Mouse (Mus musculus) stomach, embryonic 15.5 days (tissue): Measurements from ENCODE around the gene C1qtnf2. TPM values are rescaled to one million over a fixed set of nuclear protein-coding genes. Genes with fewer than 3 reads are reported as not detected.

Experiments
- ATAC-seq: fragments of 200-750 bp; cut with Nextera tagmentation; 2 replicates; pipeline ENCODE4 v1.8.0; 2017; ENCODE audit warnings: low read depth, moderate number of reproducible peaks, moderate TSS enrichment; ENCODE audit not compliant: insufficient read depth, low FRiP score
- H3K27ac ChIP-seq: fragments of 300-500 bp; sonication (generic); 2 replicates; pipeline ENCODE4 v1.5.1; 2015; ENCODE audit warnings: mild to moderate bottlenecking, inconsistent platforms
- H3K27me3 ChIP-seq: fragments of 300-500 bp; sonication (generic); replicated peaks from 2 replicates; pipeline ENCODE4 v1.6.1; 2015; ENCODE audit warnings: inconsistent platforms
- H3K36me3 ChIP-seq: fragments of 300-500 bp; sonication (generic); 2 replicates; pipeline ENCODE4 v1.6.1; 2015; ENCODE audit warnings: inconsistent platforms
- H3K4me1 ChIP-seq: fragments of 300-500 bp; sonication (generic); 2 replicates; pipeline ENCODE4 v1.6.1; 2015; ENCODE audit warnings: inconsistent platforms
- H3K4me2 ChIP-seq: fragments of 300-500 bp; sonication (generic); 2 replicates; pipeline ENCODE4 v1.6.1; 2015; ENCODE audit warnings: mild to moderate bottlenecking, inconsistent platforms
- H3K4me3 ChIP-seq: fragments of 300-500 bp; sonication (generic); replicated peaks from 2 replicates; pipeline ENCODE4 v1.5.1; 2015; ENCODE audit warnings: inconsistent platforms
- H3K9ac ChIP-seq: fragments of 300-500 bp; sonication (generic); 2 replicates; pipeline ENCODE4 v1.6.1; 2015; ENCODE audit warnings: inconsistent platforms
- H3K9me3 ChIP-seq: fragments of 300-500 bp; sonication (generic); 2 replicates; pipeline ENCODE4 v1.6.1; 2016; ENCODE audit warnings: inconsistent platforms
- WGBS: fragments of 180-500 bp; shearing (Covaris S2); methylation state at CpG from one replicate; pipeline ENCODE4 v1.1.7; 2015; 5-methylcytosine and 5-hydroxymethylcytosine counted together
- polyA plus RNA-seq: library from polyadenylated mRNA; unstranded; fragments of >200 nt; fragmentation: Nextera tagmentation; extraction: Ambion mirVana; gene quantifications from 2 replicates; pipeline ENCODE4 v1.2.1, GENCODE M21; 2015

The C1qtnf2 gene
- 10.1 and 10.4 TPM in 2 replicates for polyA plus RNA-seq

DNA sequence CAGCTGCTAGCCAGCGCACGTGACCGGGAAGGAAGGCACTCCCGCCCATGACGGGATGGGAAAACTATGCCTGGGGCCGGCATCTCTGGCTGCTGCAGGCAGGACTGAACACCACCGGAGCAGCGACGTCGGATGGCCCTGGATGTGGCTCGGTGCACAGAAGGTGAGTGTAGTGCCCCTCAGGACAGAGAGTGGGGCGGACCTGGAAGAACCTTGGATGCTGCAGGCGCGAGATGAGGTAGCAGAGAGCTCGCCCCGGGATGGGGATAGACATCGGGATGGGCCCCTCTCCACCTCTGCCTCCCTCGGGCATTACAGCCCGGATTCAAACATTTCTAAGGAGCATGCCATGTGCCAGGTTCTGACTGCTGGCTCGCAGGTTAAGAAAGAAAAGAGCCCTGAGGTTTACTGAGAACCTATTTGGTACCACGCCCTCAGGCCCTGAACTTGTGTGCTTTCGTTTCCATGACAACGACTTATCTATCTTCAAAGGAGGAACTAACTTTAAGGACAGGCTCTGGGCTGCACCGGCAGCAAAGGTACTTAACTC lies at the start of gene C1qtnf2:
Gene C1qtnf2, plus strand, starts transcription at position 52 of the 550 bp plus-strand sequence.
- no peaks in the 10 kb centered on the region for H3K27me3 ChIP-seq
- peak within 1 kb of the TSS; percentile 40 for H3K4me3 ChIP-seq
- H3K36me3 ChIP-seq = no peaks in the 10 kb centered on the region
- H3K4me1 ChIP-seq = peaks cover 3% of the 10 kb centered on the region; the same call in 1 of the 2 replicates
- H3K27ac ChIP-seq = no peak within 1 kb of the TSS
- peak within 1 kb of the TSS; percentile 81 for H3K4me2 ChIP-seq
- H3K9ac ChIP-seq = no peak within 1 kb of the TSS
- H3K9me3 ChIP-seq = no peaks in the 10 kb centered on the region
- 4% methylated on average over 24 of the region's 24 CpGs for WGBS
- peak; percentile 77 for ATAC-seq

DNA sequence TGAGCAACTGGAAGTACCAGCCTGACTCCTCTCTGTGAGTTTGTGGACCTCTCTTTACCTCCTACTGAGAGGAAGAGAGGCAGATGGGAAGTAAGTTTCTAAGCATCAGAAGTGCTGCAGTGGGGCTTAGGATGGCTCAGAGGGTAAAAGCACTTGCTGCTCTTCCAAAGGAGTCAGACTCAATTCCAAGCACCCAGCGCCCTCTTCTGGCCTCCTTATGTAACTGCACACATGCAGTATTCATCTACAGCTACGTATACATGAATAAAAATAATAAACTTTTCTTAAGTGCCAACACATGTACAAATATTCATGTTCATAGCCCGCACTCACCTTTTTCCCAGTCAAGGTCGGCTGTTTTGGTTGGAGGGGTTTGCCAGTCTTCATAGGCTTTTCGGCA lies 49.7 kb upstream of the C1qtnf2 start:
- Histone ChIP-seq H3K4me2 (no peak overlapping the region), H3K9me3 (no peaks in the 10 kb centered on the region), H3K36me3 (no peaks in the 10 kb centered on the region), H3K27me3 (no peaks in the 10 kb centered on the region), H3K4me3 (no peak overlapping the region), H3K27ac (no peak overlapping the region), H3K4me1 (no peaks in the 10 kb centered on the region; the same call in 1 of the 2 replicates), H3K9ac (no peak overlapping the region)
- no peak for ATAC-seq
- WGBS = 79% methylated on average over 5 of the region's 5 CpGs

DNA sequence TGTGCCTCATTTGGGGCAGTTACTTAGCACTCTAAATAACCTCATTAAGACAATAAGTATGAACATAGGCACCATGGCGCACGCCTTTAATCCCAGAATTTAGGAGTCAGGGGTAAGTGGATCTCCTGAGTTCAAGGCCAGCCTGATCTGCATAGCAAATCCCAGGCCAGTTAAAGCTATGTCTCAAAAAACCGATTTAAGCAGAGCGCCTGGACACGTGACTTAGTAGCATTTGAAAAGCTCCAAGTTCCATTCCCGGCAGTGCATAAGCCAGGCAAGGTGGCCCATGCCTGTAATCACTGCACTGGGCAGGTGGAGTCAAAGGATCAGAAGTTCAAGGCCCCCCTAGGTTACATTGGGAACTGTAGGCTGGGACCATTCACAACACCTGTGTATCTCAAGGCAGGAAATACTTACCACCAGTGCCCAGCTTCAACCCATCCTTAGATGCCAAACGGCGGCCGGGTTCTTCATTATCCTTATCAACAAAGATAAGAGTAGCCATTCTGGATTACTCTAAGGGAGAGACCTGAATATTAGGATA lies 48.8 kb upstream of the C1qtnf2 start:
- H3K9ac ChIP-seq = no peak overlapping the region; the same call in 1 of the 2 replicates
- WGBS = 79% methylated on average over 9 of the region's 9 CpGs
- ATAC-seq = 0 out of 2 replicates have a peak, but pooled peaks have one; percentile 9

DNA sequence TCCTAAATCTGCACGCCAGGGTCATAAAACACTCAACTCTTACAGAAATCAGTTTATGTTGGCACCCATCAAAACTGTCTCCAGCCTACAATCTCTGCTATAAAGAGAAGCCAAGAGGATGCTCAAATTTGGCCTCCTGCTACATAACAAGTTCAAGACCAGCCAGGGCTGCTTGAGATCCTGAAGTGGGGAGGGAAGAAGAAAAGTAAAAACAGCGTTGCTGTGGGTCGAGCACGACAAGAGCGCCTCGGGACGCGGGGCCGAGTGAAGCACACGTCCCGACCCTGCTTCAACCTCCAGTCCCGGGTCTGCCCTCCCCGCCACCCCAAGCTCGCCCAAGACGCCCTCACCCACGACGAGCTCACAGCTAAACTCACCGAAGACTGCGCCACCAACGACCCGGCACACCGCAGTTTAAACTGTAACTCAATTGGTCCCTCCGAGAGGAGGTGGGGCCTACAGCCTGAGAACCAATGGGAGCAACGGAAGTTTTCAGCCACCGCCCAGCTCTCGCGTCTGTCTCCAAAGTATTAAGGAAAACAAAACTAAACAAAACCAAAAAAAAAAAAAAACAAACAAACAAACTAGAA lies 48.2 kb upstream of the C1qtnf2 start, which contains the start of gene Pttg1:
Gene Pttg1, minus strand, starts transcription at position 428 of the 590 bp plus-strand sequence.
- no peaks in the 10 kb centered on the region; the same call in 1 of the 2 replicates for H3K4me1 ChIP-seq
- H3K27ac ChIP-seq = 0 out of 2 replicates have a peak within 1 kb of the TSS, but pooled peaks have one; percentile 42
- 3% methylated on average over 27 of the region's 27 CpGs for WGBS
- H3K9me3 ChIP-seq = no peaks in the 10 kb centered on the region
- no peaks in the 10 kb centered on the region for H3K36me3 ChIP-seq
- peak; percentile 95 for ATAC-seq
- peak within 1 kb of the TSS; percentile 66 for H3K4me3 ChIP-seq
- H3K4me2 ChIP-seq = peak within 1 kb of the TSS; percentile 55
- peak within 1 kb of the TSS; percentile 54; the same call in 1 of the 2 replicates for H3K9ac ChIP-seq
- no peaks in the 10 kb centered on the region for H3K27me3 ChIP-seq

More for the DNA sequence above, 48.8 kb upstream of the C1qtnf2 start:
- peak overlapping the region; percentile 66 for H3K4me3 ChIP-seq
- H3K9me3 ChIP-seq = no peaks in the 10 kb centered on the region
- peak overlapping the region; percentile 55 for H3K4me2 ChIP-seq
- no peaks in the 10 kb centered on the region for H3K36me3 ChIP-seq
- H3K4me1 ChIP-seq = no peaks in the 10 kb centered on the region; the same call in 1 of the 2 replicates
- no peaks in the 10 kb centered on the region for H3K27me3 ChIP-seq
- no peak overlapping the region for H3K27ac ChIP-seq

DNA sequence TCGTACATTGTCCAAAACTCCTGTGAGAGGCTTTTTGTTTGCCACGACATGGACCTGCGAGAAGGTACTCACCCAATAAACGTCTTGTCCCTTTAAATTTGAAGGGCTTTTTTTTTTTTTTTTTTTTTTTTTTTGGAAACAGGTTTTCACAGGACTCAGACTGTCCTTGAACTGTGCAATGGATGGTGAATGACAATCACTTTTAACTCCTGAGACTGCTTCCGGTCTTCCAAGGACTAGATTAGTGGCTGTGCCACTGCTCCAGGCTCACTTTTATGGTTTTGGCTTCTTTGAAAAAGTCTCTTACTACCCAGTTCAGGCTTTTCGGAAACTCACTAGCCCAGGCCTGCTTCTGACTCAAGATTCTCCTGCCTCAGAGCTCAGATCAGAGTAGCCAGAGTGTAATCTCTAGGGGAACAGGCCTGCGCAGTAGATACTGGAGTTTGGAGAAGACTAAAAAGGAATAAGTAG lies 47.6 kb upstream of the C1qtnf2 start:
- Histone ChIP-seq H3K4me3 (peak overlapping the region; percentile 66), H3K36me3 (no peaks in the 10 kb centered on the region), H3K4me1 (no peaks in the 10 kb centered on the region; the same call in 1 of the 2 replicates), H3K27me3 (no peaks in the 10 kb centered on the region), H3K9me3 (no peaks in the 10 kb centered on the region), H3K9ac (no peak overlapping the region), H3K27ac (0 out of 2 replicates have a peak overlapping the region, but pooled peaks have one; percentile 42), H3K4me2 (peak overlapping the region; percentile 55)
- 19% methylated on average over 7 of the region's 7 CpGs for whole genome bisulfite sequencing
- peak; percentile 61 for ATAC-seq

DNA sequence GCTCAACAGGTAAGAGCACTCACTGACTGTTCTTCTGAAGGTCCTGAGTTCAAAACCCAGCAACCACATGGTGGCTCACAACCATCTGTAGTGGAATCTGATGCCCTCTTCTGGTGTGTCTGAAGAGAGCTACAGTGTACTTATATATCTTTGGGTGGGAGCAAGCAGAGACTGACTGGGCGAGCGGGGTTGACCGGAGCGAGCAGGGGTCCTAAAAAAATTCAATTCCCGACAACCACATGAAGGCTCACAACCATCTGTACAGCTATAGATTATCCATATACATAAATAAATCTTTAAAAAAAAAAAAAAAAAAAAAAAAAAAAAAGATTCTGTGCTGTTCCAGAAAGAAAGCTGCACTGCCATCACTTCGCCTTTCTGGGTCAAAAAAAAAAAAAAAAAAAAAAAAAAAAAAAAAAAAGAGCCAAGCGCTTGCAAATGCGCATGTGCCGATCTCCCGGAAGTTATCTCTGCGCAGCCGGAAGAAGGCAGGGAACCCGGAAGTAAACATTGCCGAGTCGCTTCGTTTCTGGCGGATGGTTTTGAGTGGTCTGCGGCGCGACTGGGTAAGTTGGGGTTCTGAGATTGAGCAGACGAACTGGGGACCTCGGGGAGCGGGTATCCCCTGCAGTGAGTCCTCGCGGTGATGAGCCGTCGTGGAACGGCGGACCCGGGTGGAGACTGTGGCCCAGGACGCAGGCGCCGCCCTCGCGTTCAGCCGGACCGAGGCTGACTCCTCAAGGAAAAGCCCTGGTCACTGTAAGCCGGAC lies 40.6 kb upstream of the C1qtnf2 start, which contains the start of gene Slu7:
Gene Slu7, plus strand, starts transcription at position 491 of the 770 bp plus-strand sequence.
- Histone ChIP-seq H3K36me3 (peaks cover 11% of the 10 kb centered on the region; the same call in 1 of the 2 replicates), H3K4me1 (peaks cover 6% of the 10 kb centered on the region; the same call in 1 of the 2 replicates), H3K9me3 (no peaks in the 10 kb centered on the region), H3K9ac (peak within 1 kb of the TSS; percentile 71), H3K27ac (no peak within 1 kb of the TSS), H3K27me3 (no peaks in the 10 kb centered on the region), H3K4me3 (peak within 1 kb of the TSS; percentile 90), H3K4me2 (peak within 1 kb of the TSS; percentile 54)
- peak; percentile 79; the same call in 1 of the 2 replicates for ATAC-seq
- WGBS = 7% methylated on average over 38 of the region's 38 CpGs

DNA sequence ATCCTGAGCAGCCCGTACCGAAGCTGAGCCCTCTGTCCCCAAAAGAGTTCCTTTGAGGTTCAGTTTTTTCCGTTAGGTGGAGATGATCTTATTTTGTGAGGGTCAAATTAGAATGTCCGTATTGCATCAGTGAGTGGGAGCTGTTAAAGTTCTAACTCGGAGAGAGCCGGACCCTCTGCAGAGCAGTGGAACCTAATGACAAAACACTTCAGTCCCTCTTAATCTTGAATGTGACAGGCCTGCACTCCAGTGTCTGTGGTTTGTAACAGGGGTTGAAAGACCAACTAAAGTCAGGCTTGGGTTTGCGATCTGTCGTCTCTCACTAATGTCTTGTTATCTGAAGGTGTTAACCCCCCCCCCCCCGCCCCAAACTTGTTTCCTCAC lies 40.1 kb upstream of the C1qtnf2 start:
- Histone ChIP-seq H3K9ac (peak overlapping the region; percentile 71), H3K27ac (no peak overlapping the region), H3K9me3 (no peaks in the 10 kb centered on the region), H3K4me2 (peak overlapping the region; percentile 54), H3K27me3 (no peaks in the 10 kb centered on the region), H3K4me3 (peak overlapping the region; percentile 90), H3K4me1 (peaks cover 6% of the 10 kb centered on the region; the same call in 1 of the 2 replicates), H3K36me3 (peaks cover 17% of the 10 kb centered on the region)
- ATAC-seq = 0 out of 2 replicates have a peak, but pooled peaks have one; percentile 27
- 4% methylated on average over 9 of the region's 9 CpGs for WGBS

DNA sequence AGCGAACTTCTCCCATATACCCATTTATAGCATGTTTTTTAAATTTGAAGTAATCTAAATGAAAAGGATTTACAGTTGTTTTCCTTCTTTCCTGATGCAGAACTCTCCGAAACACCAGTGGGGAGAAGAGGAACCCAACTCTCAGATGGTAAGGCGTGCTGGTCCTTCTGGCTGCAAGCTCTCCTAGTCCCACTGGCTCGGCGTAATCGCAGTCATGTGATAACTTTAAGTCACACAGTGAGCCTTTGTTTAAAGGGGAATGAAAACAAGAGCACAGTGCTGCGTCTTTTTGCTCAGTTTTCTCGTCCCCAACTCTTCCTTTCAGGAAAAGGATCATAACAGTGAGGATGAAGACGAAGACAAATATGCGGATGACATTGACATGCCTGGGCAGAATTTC lies 33.0 kb upstream of the C1qtnf2 start:
- no peak for ATAC-seq
- Histone ChIP-seq H3K27ac (no peak overlapping the region), H3K4me3 (no peak overlapping the region), H3K9ac (no peak overlapping the region), H3K9me3 (no peaks in the 10 kb centered on the region), H3K4me2 (no peak overlapping the region), H3K27me3 (no peaks in the 10 kb centered on the region), H3K4me1 (no peaks in the 10 kb centered on the region), H3K36me3 (peaks cover 72% of the 10 kb centered on the region)
- 92% methylated on average over 10 of the region's 10 CpGs for WGBS

DNA sequence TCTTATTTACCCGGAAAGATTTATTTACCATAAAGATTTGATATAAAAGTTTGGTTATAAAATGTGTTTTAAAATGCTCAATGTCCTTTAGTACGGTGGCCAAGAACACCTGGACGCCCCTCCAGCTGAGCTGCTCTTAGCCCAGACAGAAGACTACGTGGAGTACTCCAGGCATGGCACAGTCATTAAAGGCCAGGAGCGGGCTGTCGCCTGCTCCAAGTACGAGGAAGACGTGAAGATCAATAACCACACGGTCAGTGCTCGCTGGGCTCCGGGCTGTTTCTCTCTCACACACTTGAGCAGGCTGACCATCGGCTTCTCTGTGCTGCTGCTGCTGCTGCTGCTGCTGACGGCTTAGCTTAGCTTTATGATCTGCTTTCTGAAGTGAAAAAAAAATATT lies 30.9 kb upstream of the C1qtnf2 start:
- no peak overlapping the region for H3K4me3 ChIP-seq
- no peaks in the 10 kb centered on the region for H3K9me3 ChIP-seq
- H3K27ac ChIP-seq = no peak overlapping the region
- no peak overlapping the region for H3K9ac ChIP-seq
- no peaks in the 10 kb centered on the region for H3K27me3 ChIP-seq
- peaks cover 67% of the 10 kb centered on the region for H3K36me3 ChIP-seq
- no peaks in the 10 kb centered on the region for H3K4me1 ChIP-seq
- no peak for ATAC-seq
- H3K4me2 ChIP-seq = no peak overlapping the region
- WGBS = 88% methylated on average over 13 of the region's 13 CpGs

DNA sequence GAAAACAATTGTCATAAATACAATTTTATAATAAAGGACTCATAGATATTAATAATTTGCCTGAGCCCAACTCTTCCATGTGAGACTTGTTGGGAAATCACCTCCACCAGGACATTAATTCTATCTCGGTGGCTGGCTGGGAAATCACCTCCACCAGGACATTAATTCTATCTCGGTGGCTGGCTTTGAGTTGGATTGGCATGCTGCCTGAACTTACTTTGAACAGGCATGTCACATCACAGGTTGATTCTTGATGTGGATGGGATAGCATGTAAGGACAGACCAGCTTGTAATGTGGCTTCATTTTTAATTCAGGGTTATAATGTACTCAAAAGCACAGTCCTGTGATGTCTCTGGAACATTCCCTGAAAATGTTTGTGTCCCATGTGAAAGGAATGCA lies 24.2 kb upstream of the C1qtnf2 start:
- H3K9ac ChIP-seq = no peak overlapping the region
- H3K4me3 ChIP-seq = no peak overlapping the region
- H3K27ac ChIP-seq = no peak overlapping the region
- no peak for ATAC-seq
- 81% methylated on average over 2 of the region's 2 CpGs for WGBS
- no peaks in the 10 kb centered on the region for H3K9me3 ChIP-seq
- H3K27me3 ChIP-seq = no peaks in the 10 kb centered on the region
- H3K36me3 ChIP-seq = peaks cover 11% of the 10 kb centered on the region
- H3K4me1 ChIP-seq = no peaks in the 10 kb centered on the region
- no peak overlapping the region for H3K4me2 ChIP-seq

DNA sequence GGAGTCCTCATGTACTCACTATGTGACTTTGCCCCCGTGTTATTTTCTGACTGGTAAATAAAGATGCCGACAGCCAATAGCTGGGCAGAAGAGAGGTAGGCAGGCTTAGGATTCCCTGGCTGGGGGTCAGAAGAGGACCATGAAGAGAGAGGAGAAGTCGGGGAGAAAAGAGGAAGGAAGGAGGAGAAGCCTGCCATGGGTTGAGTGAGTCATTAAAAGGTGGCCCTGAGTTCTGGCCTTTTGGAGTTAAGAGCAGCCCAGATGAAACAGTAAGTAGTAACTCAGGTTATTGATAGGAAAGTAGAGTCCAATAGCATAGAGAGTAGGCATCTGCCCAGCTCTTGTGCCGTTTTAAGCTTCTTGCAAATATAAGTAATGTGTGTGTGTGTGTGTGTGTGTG lies 22.8 kb upstream of the C1qtnf2 start:
- Histone ChIP-seq H3K9me3 (no peaks in the 10 kb centered on the region), H3K4me2 (no peak overlapping the region), H3K36me3 (peaks cover 3% of the 10 kb centered on the region; the same call in 1 of the 2 replicates), H3K4me3 (no peak overlapping the region), H3K27me3 (no peaks in the 10 kb centered on the region), H3K9ac (no peak overlapping the region), H3K4me1 (no peaks in the 10 kb centered on the region), H3K27ac (no peak overlapping the region)
- ATAC-seq = no peak
- WGBS = 64% methylated on average over 4 of the region's 4 CpGs
